Mouse (Mus musculus): ENCODE measurements around the gene Ikzf4. TPM values are rescaled to one million over a fixed set of nuclear protein-coding genes. Genes with fewer than 3 reads are reported as not detected.

Ikzf4 gene
- polyA plus RNA-seq, 1 experiment from 2014 or later: 4.9 TPM

- H3K4me2 ChIP-seq (replicated peaks; ENCODE audit: low read depth, low read length): no peak overlapping the region
- no peaks in the 10 kb centered on the region for H3K36me3 ChIP-seq (ENCODE audit: control insufficient read depth, insufficient read depth, low read length)
- no peaks in the 10 kb centered on the region for H3K27me3 ChIP-seq (ENCODE audit: control insufficient read depth, insufficient read depth, low read length)
- 0 out of 2 replicates have a peak, but pooled peaks have one; percentile 74 for ATAC-seq (ENCODE audit: insufficient number of reproducible peaks, insufficient read depth, low FRiP score, low read depth)
- WGBS: 15% methylated on average over 16 of the region's 16 CpGs
- H3K27ac ChIP-seq (ENCODE audit: low read length): no peak overlapping the region
- no peaks in the 10 kb centered on the region for H3K4me1 ChIP-seq (ENCODE audit: control insufficient read depth, insufficient read depth, low read length)
- no peak overlapping the region for H3K9ac ChIP-seq (replicated peaks; ENCODE audit: low read depth, low read length)
- no peak overlapping the region for H3K4me3 ChIP-seq (ENCODE audit: low read depth, low read length)
- H3K9me3 ChIP-seq (ENCODE audit: control insufficient read depth, low read depth, low read length): no peaks in the 10 kb centered on the region
Measured at GRCm38 (mm10) chr10:128612433-128613153, 33.2 kb downstream of the Ikzf4 start.

GRCm38 (mm10) chr10:128606483-128606882, 39.3 kb downstream of the Ikzf4 start:
- Histone ChIP-seq H3K4me2 (replicated peaks; ENCODE audit: low read depth, low read length) (no peak overlapping the region), H3K36me3 (ENCODE audit: control insufficient read depth, insufficient read depth, low read length) (no peaks in the 10 kb centered on the region), H3K9me3 (ENCODE audit: control insufficient read depth, low read depth, low read length) (no peaks in the 10 kb centered on the region), H3K27me3 (ENCODE audit: control insufficient read depth, insufficient read depth, low read length) (no peaks in the 10 kb centered on the region), H3K4me3 (ENCODE audit: low read depth, low read length) (no peak overlapping the region), H3K4me1 (ENCODE audit: control insufficient read depth, insufficient read depth, low read length) (no peaks in the 10 kb centered on the region), H3K27ac (ENCODE audit: low read length) (no peak overlapping the region), H3K9ac (replicated peaks; ENCODE audit: low read depth, low read length) (no peak overlapping the region)
- ATAC-seq (ENCODE audit: insufficient number of reproducible peaks, insufficient read depth, low FRiP score, low read depth): no peak
- 41% methylated on average over 2 of the region's 2 CpGs for WGBS

GRCm38 (mm10) chr10:128602470-128603128, 43.2 kb downstream of the Ikzf4 start:
- no peaks in the 10 kb centered on the region for H3K4me1 ChIP-seq (ENCODE audit: control insufficient read depth, insufficient read depth, low read length)
- no peak overlapping the region for H3K4me3 ChIP-seq (ENCODE audit: low read depth, low read length)
- H3K27ac ChIP-seq (ENCODE audit: low read length): no peak overlapping the region
- ATAC-seq (ENCODE audit: insufficient number of reproducible peaks, insufficient read depth, low FRiP score, low read depth): no peak
- no peaks in the 10 kb centered on the region for H3K27me3 ChIP-seq (ENCODE audit: control insufficient read depth, insufficient read depth, low read length)
- no peaks in the 10 kb centered on the region for H3K36me3 ChIP-seq (ENCODE audit: control insufficient read depth, insufficient read depth, low read length)
- H3K9ac ChIP-seq (replicated peaks; ENCODE audit: low read depth, low read length): no peak overlapping the region
- H3K4me2 ChIP-seq (replicated peaks; ENCODE audit: low read depth, low read length): no peak overlapping the region
- WGBS: 79% methylated on average over 4 of the region's 4 CpGs
- H3K9me3 ChIP-seq (ENCODE audit: control insufficient read depth, low read depth, low read length): no peaks in the 10 kb centered on the region

GRCm38 (mm10) chr10:128601499-128601898, 44.3 kb downstream of the Ikzf4 start:
- Histone ChIP-seq H3K27ac (ENCODE audit: low read length) (no peak overlapping the region), H3K9me3 (ENCODE audit: control insufficient read depth, low read depth, low read length) (no peaks in the 10 kb centered on the region), H3K36me3 (ENCODE audit: control insufficient read depth, insufficient read depth, low read length) (no peaks in the 10 kb centered on the region), H3K27me3 (ENCODE audit: control insufficient read depth, insufficient read depth, low read length) (no peaks in the 10 kb centered on the region), H3K4me3 (ENCODE audit: low read depth, low read length) (no peak overlapping the region), H3K4me2 (replicated peaks; ENCODE audit: low read depth, low read length) (no peak overlapping the region), H3K4me1 (ENCODE audit: control insufficient read depth, insufficient read depth, low read length) (no peaks in the 10 kb centered on the region), H3K9ac (replicated peaks; ENCODE audit: low read depth, low read length) (no peak overlapping the region)
- WGBS: 77% methylated on average over 1 of the region's 1 CpGs
- no peak for ATAC-seq (ENCODE audit: insufficient number of reproducible peaks, insufficient read depth, low FRiP score, low read depth)

GRCm38 (mm10) chr10:128598476-128598875, 47.3 kb downstream of the Ikzf4 start:
- ATAC-seq (ENCODE audit: insufficient number of reproducible peaks, insufficient read depth, low FRiP score, low read depth): no peak
- no peaks in the 10 kb centered on the region for H3K27me3 ChIP-seq (ENCODE audit: control insufficient read depth, insufficient read depth, low read length)
- no peak overlapping the region for H3K9ac ChIP-seq (replicated peaks; ENCODE audit: low read depth, low read length)
- no peak overlapping the region for H3K4me3 ChIP-seq (ENCODE audit: low read depth, low read length)
- H3K27ac ChIP-seq (ENCODE audit: low read length): no peak overlapping the region
- no peaks in the 10 kb centered on the region for H3K9me3 ChIP-seq (ENCODE audit: control insufficient read depth, low read depth, low read length)
- WGBS: 17% methylated on average over 2 of the region's 2 CpGs
- H3K36me3 ChIP-seq (ENCODE audit: control insufficient read depth, insufficient read depth, low read length): no peaks in the 10 kb centered on the region
- H3K4me2 ChIP-seq (replicated peaks; ENCODE audit: low read depth, low read length): no peak overlapping the region
- no peaks in the 10 kb centered on the region for H3K4me1 ChIP-seq (ENCODE audit: control insufficient read depth, insufficient read depth, low read length)

- no peaks in the 10 kb centered on the region for H3K4me1 ChIP-seq (ENCODE audit: control insufficient read depth, insufficient read depth, low read length)
- no peaks in the 10 kb centered on the region; the same call in 1 of the 2 replicates for H3K27me3 ChIP-seq (ENCODE audit: control insufficient read depth, insufficient read depth, low read length)
- WGBS: 63% methylated on average over 5 of the region's 5 CpGs
Measured at GRCm38 (mm10) chr10:128592797-128593196, 53.0 kb downstream of the Ikzf4 start.

GRCm38 (mm10) chr10:128591436-128591835, 54.4 kb downstream of the Ikzf4 start:
- no peak overlapping the region for H3K4me3 ChIP-seq (ENCODE audit: low read depth, low read length)
- H3K9ac ChIP-seq (replicated peaks; ENCODE audit: low read depth, low read length): no peak overlapping the region
- H3K9me3 ChIP-seq (ENCODE audit: control insufficient read depth, low read depth, low read length): no peaks in the 10 kb centered on the region
- no peak overlapping the region for H3K4me2 ChIP-seq (replicated peaks; ENCODE audit: low read depth, low read length)
- no peaks in the 10 kb centered on the region; the same call in 1 of the 2 replicates for H3K4me1 ChIP-seq (ENCODE audit: control insufficient read depth, insufficient read depth, low read length)
- no peak overlapping the region for H3K27ac ChIP-seq (ENCODE audit: low read length)
- 80% methylated on average over 6 of the region's 6 CpGs for WGBS
- ATAC-seq (ENCODE audit: insufficient number of reproducible peaks, insufficient read depth, low FRiP score, low read depth): no peak
- no peaks in the 10 kb centered on the region; the same call in none of the 2 replicates for H3K27me3 ChIP-seq (ENCODE audit: control insufficient read depth, insufficient read depth, low read length)
- no peaks in the 10 kb centered on the region for H3K36me3 ChIP-seq (ENCODE audit: control insufficient read depth, insufficient read depth, low read length)

More at GRCm38 (mm10) chr10:128592797-128593196, 53.0 kb downstream of the Ikzf4 start:
- ATAC-seq (ENCODE audit: insufficient number of reproducible peaks, insufficient read depth, low FRiP score, low read depth): no peak
- Histone ChIP-seq H3K9ac (replicated peaks; ENCODE audit: low read depth, low read length) (no peak overlapping the region), H3K27ac (ENCODE audit: low read length) (no peak overlapping the region), H3K4me2 (replicated peaks; ENCODE audit: low read depth, low read length) (no peak overlapping the region), H3K9me3 (ENCODE audit: control insufficient read depth, low read depth, low read length) (no peaks in the 10 kb centered on the region), H3K4me3 (ENCODE audit: low read depth, low read length) (no peak overlapping the region), H3K36me3 (ENCODE audit: control insufficient read depth, insufficient read depth, low read length) (no peaks in the 10 kb centered on the region)

- Histone ChIP-seq H3K4me2 (replicated peaks; ENCODE audit: low read depth, low read length) (peak overlapping the region; percentile 94), H3K9ac (replicated peaks; ENCODE audit: low read depth, low read length) (peak overlapping the region; percentile 37), H3K9me3 (ENCODE audit: control insufficient read depth, low read depth, low read length) (no peaks in the 10 kb centered on the region), H3K27ac (ENCODE audit: low read length) (peak overlapping the region; percentile 97), H3K27me3 (ENCODE audit: control insufficient read depth, insufficient read depth, low read length) (no peaks in the 10 kb centered on the region; the same call in none of the 2 replicates), H3K4me3 (ENCODE audit: low read depth, low read length) (peak overlapping the region; percentile 64), H3K36me3 (ENCODE audit: control insufficient read depth, insufficient read depth, low read length) (no peaks in the 10 kb centered on the region), H3K4me1 (ENCODE audit: control insufficient read depth, insufficient read depth, low read length) (peaks cover 5% of the 10 kb centered on the region; the same call in 1 of the 2 replicates)
- under 1% methylated on average over 43 of the region's 43 CpGs for WGBS
- peak; percentile 24 for ATAC-seq (ENCODE audit: insufficient number of reproducible peaks, insufficient read depth, low FRiP score, low read depth)
Measured at GRCm38 (mm10) chr10:128590193-128590690, 55.5 kb downstream of the Ikzf4 start.
